Mouse (Mus musculus) embryonic facial prominence, embryonic 11.5 days (tissue): ENCODE measurements around the gene Lipc. TPM values are rescaled to one million over a fixed set of nuclear protein-coding genes. Genes with fewer than 3 reads are reported as not detected.

Source experiments
- ATAC-seq: fragments of 200-750 bp; cut with Nextera tagmentation; replicated peaks from 2 replicates; pipeline ENCODE4 v1.8.0; 2017; ENCODE audit warnings: low read depth; ENCODE audit not compliant: insufficient number of reproducible peaks, low FRiP score, low TSS enrichment
- DNase-seq: peaks from one replicate; pipeline ENCODE4 v3.0.0-alpha.2; 2015; ENCODE audit warnings: low spot score
- H3K27ac ChIP-seq: fragments of 300-500 bp; sonication (generic); replicated peaks from 2 replicates; pipeline ENCODE4 v1.5.1; 2014; ENCODE audit warnings: mild to moderate bottlenecking, low read depth, low read length, control low read depth
- H3K27me3 ChIP-seq: fragments of 300-500 bp; sonication (generic); 2 replicates; pipeline ENCODE4 v1.6.1; 2014; ENCODE audit warnings: mild to moderate bottlenecking, low read length, moderate library complexity, mixed read lengths; ENCODE audit not compliant: control insufficient read depth, insufficient read depth
- H3K36me3 ChIP-seq: fragments of 300-500 bp; sonication (generic); replicated peaks from 2 replicates; pipeline ENCODE4 v1.6.1; 2014; ENCODE audit warnings: low read depth, mild to moderate bottlenecking, low read length, moderate library complexity, mixed read lengths; ENCODE audit not compliant: control insufficient read depth, insufficient read depth
- H3K4me1 ChIP-seq: fragments of 300-500 bp; sonication (generic); 2 replicates; pipeline ENCODE4 v1.6.1; 2014; ENCODE audit warnings: low read length, mixed read lengths; ENCODE audit not compliant: control insufficient read depth, insufficient read depth
- H3K4me2 ChIP-seq: fragments of 300-500 bp; sonication (generic); 2 replicates; pipeline ENCODE4 v1.6.1; 2014; ENCODE audit warnings: low read depth, mild to moderate bottlenecking, control low read depth, low read length, moderate library complexity
- H3K4me3 ChIP-seq: fragments of 300-500 bp; sonication (generic); 2 replicates; pipeline ENCODE4 v1.5.1; 2014; ENCODE audit warnings: low read depth, low read length, control low read depth
- H3K9ac ChIP-seq: fragments of 300-500 bp; sonication (generic); replicated peaks from 2 replicates; pipeline ENCODE4 v1.6.1; 2014; ENCODE audit warnings: mild to moderate bottlenecking, control low read depth, low read length
- H3K9me3 ChIP-seq: fragments of 300-500 bp; sonication (generic); replicated peaks from 2 replicates; pipeline ENCODE4 v1.6.1; 2016; ENCODE audit warnings: mild to moderate bottlenecking, low read length, inconsistent platforms, mixed read lengths; ENCODE audit not compliant: control insufficient read depth
- WGBS: fragments of 180-500 bp; shearing (Covaris S2); extraction: QIAGEN DNeasy Blood & Tissue Kit; methylation state at CpG from one replicate; pipeline ENCODE4 v1.1.7; 2014; 5-methylcytosine and 5-hydroxymethylcytosine counted together
- polyA plus RNA-seq: library from polyadenylated mRNA; unstranded; fragments of >200 nt; fragmentation: Nextera tagmentation; extraction: Ambion mirVana; gene quantifications from 2 replicates; pipeline ENCODE4 v1.2.1, GENCODE M21; 2014

Lipc gene
- polyA plus RNA-seq, 1 experiment from 2014 or later = not detected

DNA sequence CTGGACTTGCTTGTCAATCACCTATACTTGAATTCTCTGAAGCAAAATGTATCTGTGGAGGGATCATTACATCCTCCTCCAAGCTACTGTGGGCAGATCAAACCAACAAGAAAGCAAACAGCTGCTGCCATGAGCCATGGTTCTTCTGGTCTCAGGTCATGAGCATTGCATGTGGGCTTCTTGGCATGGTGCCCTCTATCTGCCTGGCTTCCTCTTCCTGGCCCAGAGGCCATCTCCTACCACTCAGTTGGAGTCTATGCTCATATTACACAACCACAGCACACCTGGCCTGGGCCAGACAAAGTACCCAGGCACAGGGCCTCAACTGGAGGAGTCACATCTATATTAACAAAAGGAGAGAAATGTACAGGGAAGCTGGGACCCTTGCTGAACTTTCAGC is 73.2 kb downstream of the Lipc start:
- ATAC-seq = no peak
- no peak for DNase-seq

GRCm38 (mm10) chr9:70878157-70878556 is 73.9 kb downstream of the Lipc start:
- 86% methylated on average over 5 of the region's 5 CpGs for WGBS
- H3K4me1 ChIP-seq = no peaks in the 10 kb centered on the region
- H3K4me3 ChIP-seq = no peak overlapping the region
- H3K4me2 ChIP-seq = no peak overlapping the region
- ATAC-seq (no peak), DNase-seq (no peak)
- no peaks in the 10 kb centered on the region for H3K27me3 ChIP-seq
- H3K36me3 ChIP-seq = no peaks in the 10 kb centered on the region
- no peak overlapping the region for H3K27ac ChIP-seq
- H3K9me3 ChIP-seq = no peaks in the 10 kb centered on the region
- no peak overlapping the region for H3K9ac ChIP-seq

More for the DNA sequence above, 73.2 kb downstream of the Lipc start:
- Histone ChIP-seq H3K36me3 (no peaks in the 10 kb centered on the region), H3K9ac (no peak overlapping the region), H3K4me2 (no peak overlapping the region), H3K4me3 (no peak overlapping the region), H3K9me3 (no peaks in the 10 kb centered on the region), H3K27ac (no peak overlapping the region), H3K27me3 (no peaks in the 10 kb centered on the region), H3K4me1 (no peaks in the 10 kb centered on the region)

- no peaks in the 10 kb centered on the region for H3K36me3 ChIP-seq
- H3K4me3 ChIP-seq = no peak overlapping the region
- H3K9me3 ChIP-seq = no peaks in the 10 kb centered on the region
- no peaks in the 10 kb centered on the region for H3K27me3 ChIP-seq
- H3K27ac ChIP-seq = no peak overlapping the region
- WGBS = 56% methylated on average over 4 of the region's 4 CpGs
- ATAC-seq = no peak
- H3K4me2 ChIP-seq = no peak overlapping the region
- H3K9ac ChIP-seq = no peak overlapping the region
- DNase-seq = no peak
- no peaks in the 10 kb centered on the region for H3K4me1 ChIP-seq
Measured at GRCm38 (mm10) chr9:70875490-70875889, 76.5 kb downstream of the Lipc start.

DNA sequence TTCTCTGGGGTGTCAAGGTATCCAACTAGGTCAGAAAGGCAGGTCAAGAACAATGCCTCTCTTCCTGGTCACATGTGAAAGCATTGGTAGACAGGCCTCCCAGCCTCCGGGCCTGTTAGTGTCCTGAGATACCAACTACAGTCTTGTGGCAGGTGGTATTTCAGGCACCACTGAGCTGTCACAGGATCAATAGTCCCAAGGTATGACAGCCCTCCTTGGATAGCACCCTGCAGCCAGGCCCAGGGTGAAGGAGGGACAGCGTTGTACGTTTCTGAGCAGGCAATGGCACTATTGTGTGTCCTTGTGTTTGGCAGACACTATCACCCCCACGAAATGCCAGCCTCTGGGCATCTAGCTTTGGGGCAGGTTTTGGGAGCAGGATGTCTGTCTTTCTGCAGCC is 77.0 kb downstream of the Lipc start:
- no peak overlapping the region for H3K4me2 ChIP-seq
- H3K27ac ChIP-seq = no peak overlapping the region
- H3K27me3 ChIP-seq = no peaks in the 10 kb centered on the region
- no peaks in the 10 kb centered on the region for H3K36me3 ChIP-seq
- WGBS = 78% methylated on average over 4 of the region's 4 CpGs
- no peaks in the 10 kb centered on the region for H3K9me3 ChIP-seq
- ATAC-seq (no peak), DNase-seq (no peak)
- H3K4me1 ChIP-seq = no peaks in the 10 kb centered on the region
- H3K4me3 ChIP-seq = no peak overlapping the region
- H3K9ac ChIP-seq = no peak overlapping the region

- Histone ChIP-seq H3K9me3 (no peaks in the 10 kb centered on the region), H3K4me3 (no peak overlapping the region), H3K27ac (no peak overlapping the region), H3K36me3 (no peaks in the 10 kb centered on the region), H3K4me2 (no peak overlapping the region), H3K9ac (no peak overlapping the region), H3K27me3 (no peaks in the 10 kb centered on the region), H3K4me1 (no peaks in the 10 kb centered on the region)
- DNase-seq (no peak), ATAC-seq (no peak)
- 80% methylated on average over 8 of the region's 8 CpGs for WGBS
Measured at GRCm38 (mm10) chr9:70872675-70873074, 79.4 kb downstream of the Lipc start.

GRCm38 (mm10) chr9:70870326-70870725 is 81.7 kb downstream of the Lipc start:
- Histone ChIP-seq H3K27me3 (no peaks in the 10 kb centered on the region), H3K27ac (no peak overlapping the region), H3K4me3 (no peak overlapping the region), H3K9me3 (no peaks in the 10 kb centered on the region), H3K36me3 (no peaks in the 10 kb centered on the region), H3K4me2 (no peak overlapping the region; the same call in 1 of the 2 replicates), H3K9ac (no peak overlapping the region), H3K4me1 (no peaks in the 10 kb centered on the region)
- no peak for ATAC-seq
- WGBS = 94% methylated on average over 4 of the region's 4 CpGs
- DNase-seq = no peak

DNA sequence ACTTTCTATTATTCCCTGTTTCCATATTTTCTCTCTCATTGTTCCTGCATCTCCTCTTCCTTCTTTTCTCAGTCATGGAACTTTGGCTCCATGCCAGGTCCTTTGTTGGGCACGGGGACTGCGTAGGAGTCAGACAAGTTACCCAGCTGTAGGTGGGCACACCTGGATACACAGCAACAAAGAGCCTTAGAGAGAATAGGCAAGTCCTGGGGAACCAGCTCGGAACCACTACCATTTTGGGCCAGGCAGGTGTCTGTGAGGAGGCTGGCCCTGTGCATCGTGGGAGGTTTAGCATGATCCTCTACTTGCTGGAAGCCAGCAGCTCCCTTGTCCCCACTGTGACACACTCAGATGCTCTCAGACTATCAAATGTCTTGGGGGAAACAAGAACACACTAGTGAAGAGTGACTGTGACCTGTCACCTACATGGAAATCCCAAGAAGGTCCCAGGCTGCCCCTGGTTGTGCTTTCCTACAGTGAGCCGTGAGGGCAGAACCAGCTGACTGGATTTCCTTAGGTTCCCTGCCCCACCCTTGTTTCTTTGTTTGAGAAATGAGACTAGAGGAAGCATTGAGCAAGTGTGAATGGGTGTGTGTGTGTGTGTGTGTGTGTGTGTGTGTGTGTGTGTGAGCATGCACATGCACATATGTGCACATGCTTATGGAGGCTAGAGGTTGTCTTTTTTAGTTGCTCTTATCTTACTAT is 82.7 kb downstream of the Lipc start:
- H3K36me3 ChIP-seq = no peaks in the 10 kb centered on the region
- no peaks in the 10 kb centered on the region for H3K9me3 ChIP-seq
- ATAC-seq (no peak), DNase-seq (no peak)
- H3K4me1 ChIP-seq = no peaks in the 10 kb centered on the region
- H3K27ac ChIP-seq = no peak overlapping the region
- 81% methylated on average over 5 of the region's 5 CpGs for WGBS
- H3K4me2 ChIP-seq = no peak overlapping the region
- no peak overlapping the region for H3K4me3 ChIP-seq
- H3K27me3 ChIP-seq = no peaks in the 10 kb centered on the region
- no peak overlapping the region for H3K9ac ChIP-seq

GRCm38 (mm10) chr9:70867381-70867780 is 84.6 kb downstream of the Lipc start:
- no peak overlapping the region for H3K4me2 ChIP-seq
- H3K27me3 ChIP-seq = no peaks in the 10 kb centered on the region
- no peak for ATAC-seq
- H3K36me3 ChIP-seq = no peaks in the 10 kb centered on the region
- H3K4me3 ChIP-seq = no peak overlapping the region
- H3K4me1 ChIP-seq = 0 out of 2 replicates have a peak, but pooled peaks cover 4% of the 10 kb centered on the region
- H3K9me3 ChIP-seq = no peaks in the 10 kb centered on the region
- 90% methylated on average over 4 of the region's 4 CpGs for WGBS
- H3K27ac ChIP-seq = no peak overlapping the region
- no peak for DNase-seq
- H3K9ac ChIP-seq = no peak overlapping the region
